Mouse (Mus musculus) E14TG2a.4 (cell line): ENCODE results near the gene Ccl17.

Experiments
- H3K27me3 ChIP-seq: 2 replicates; pipeline ENCODE4 v1.6.1; 2014; ENCODE audit warnings: low read length, control low read depth; ENCODE audit not compliant: insufficient read depth
- H3K36me3 ChIP-seq: 2 replicates; pipeline ENCODE4 v1.6.1; 2014; ENCODE audit warnings: low read length, control low read depth; ENCODE audit not compliant: insufficient read depth
- H3K4me1 ChIP-seq: replicated peaks from 2 replicates; pipeline ENCODE4 v1.6.1; 2014; ENCODE audit warnings: low read depth, low read length, control low read depth
- H3K4me3 ChIP-seq: replicated peaks from 2 replicates; pipeline ENCODE4 v1.5.1; 2014; ENCODE audit warnings: mild to moderate bottlenecking, low read length
- H3K9me3 ChIP-seq: 2 replicates; pipeline ENCODE4 v1.6.1; 2014; ENCODE audit warnings: low read length, control low read depth
- CTCF ChIP-seq: conservative IDR thresholded peaks from 2 replicates; pipeline ENCODE4 v1.5.1; 2014; ENCODE audit warnings: low read length
- NANOG ChIP-seq: IDR thresholded peaks from 2 replicates; pipeline ENCODE4 v1.6.1; 2014; ENCODE audit warnings: borderline replicate concordance, low read length, mixed read lengths
- POU5F1 ChIP-seq: IDR thresholded peaks from 2 replicates; pipeline ENCODE4 v1.6.1; 2014; ENCODE audit warnings: low read length, borderline replicate concordance

The Ccl17 gene

DNA sequence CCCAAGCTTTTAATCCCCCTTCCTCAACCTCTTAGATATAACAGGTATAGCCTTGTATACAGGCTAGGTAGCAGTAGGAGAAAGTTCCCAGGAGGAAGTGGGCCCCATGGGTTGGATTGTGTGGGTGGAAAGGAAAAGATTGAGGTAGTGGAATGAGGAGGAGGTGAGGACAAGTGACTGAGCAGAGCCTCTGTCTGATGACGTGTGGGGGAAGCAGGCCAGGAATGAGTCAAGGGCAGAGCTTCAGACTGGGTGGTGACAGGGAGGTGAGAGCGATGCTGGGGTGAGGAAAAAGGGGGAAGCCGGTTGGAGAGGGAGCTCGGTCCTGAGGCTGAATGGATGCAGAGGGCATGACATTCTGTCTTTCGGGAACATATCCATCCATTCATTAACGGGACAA is 6.7 kb upstream of the Ccl17 start:
- TF ChIP-seq NANOG (no peak), CTCF (no peak), POU5F1 (no peak)
- Histone ChIP-seq H3K36me3 (no peaks in the 10 kb centered on the region), H3K4me1 (peaks cover 26% of the 10 kb centered on the region), H3K27me3 (peaks cover 17% of the 10 kb centered on the region), H3K4me3 (no peak overlapping the region), H3K9me3 (no peaks in the 10 kb centered on the region)

DNA sequence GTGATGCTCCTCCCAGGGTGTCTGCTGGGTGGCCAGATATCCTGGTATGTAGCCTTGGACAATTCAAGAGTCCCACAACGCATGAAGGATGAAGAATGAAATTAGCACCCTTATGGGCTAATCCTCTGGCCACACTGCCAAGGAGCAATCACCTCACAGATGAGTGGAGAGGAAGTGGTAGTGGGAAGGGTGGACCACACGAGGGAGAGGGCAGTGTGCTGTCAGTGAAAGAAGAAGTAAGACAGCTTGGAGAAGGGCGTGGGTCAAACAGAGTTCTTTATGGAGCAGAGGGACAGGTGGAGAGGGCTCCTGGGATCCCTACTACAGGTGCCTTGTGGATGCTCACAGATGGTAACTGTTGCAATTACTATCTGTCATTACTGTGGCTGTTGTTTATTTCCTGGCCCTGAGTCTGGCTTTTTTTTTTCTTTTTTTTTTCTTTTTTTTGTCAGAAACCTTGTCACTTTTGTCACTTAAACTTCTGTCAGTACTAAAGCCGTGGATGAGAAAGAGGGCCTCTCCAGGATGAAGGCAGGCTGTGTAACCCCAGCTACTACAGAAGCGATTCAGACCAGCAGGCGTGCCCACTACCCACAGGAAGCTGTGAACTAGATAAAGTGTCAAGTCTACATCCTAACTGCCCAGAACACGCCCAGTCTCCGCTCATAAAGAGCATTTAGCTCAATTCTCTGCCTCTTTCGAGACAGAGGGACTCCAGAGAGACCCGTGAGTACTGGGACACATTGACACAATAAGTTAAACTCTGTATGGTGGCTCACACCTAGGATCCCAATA is 5.5 kb upstream of the Ccl17 start:
- H3K4me3 ChIP-seq = no peak overlapping the region
- TF ChIP-seq CTCF (no peak), NANOG (no peak), POU5F1 (no peak)
- no peaks in the 10 kb centered on the region for H3K9me3 ChIP-seq
- H3K4me1 ChIP-seq = peaks cover 26% of the 10 kb centered on the region
- peaks cover 17% of the 10 kb centered on the region for H3K27me3 ChIP-seq
- H3K36me3 ChIP-seq = no peaks in the 10 kb centered on the region

DNA sequence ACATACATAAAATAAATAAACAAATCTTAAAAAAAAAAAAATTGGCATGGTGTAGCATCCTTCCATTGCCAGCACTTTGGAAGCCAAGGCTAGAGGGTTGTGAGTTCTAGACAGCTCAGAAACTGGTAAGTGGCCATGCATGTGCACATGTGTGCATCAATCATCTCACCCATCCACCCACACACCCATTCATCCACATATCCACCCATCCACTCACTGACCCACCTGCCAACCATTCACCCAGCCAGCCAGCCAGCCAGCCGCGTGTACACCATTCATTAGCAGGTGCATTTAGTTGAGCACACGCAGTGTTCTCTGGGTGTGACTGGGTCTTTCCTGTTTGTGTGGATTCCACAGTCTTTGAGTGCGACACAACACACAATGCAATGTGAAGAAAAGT is 4.4 kb upstream of the Ccl17 start:
- TF ChIP-seq NANOG = no peak
- no peak for TF ChIP-seq CTCF
- TF ChIP-seq POU5F1 = no peak
- Histone ChIP-seq H3K4me1 (peaks cover 20% of the 10 kb centered on the region), H3K27me3 (peaks cover 17% of the 10 kb centered on the region), H3K9me3 (no peaks in the 10 kb centered on the region), H3K36me3 (no peaks in the 10 kb centered on the region), H3K4me3 (no peak overlapping the region)

DNA sequence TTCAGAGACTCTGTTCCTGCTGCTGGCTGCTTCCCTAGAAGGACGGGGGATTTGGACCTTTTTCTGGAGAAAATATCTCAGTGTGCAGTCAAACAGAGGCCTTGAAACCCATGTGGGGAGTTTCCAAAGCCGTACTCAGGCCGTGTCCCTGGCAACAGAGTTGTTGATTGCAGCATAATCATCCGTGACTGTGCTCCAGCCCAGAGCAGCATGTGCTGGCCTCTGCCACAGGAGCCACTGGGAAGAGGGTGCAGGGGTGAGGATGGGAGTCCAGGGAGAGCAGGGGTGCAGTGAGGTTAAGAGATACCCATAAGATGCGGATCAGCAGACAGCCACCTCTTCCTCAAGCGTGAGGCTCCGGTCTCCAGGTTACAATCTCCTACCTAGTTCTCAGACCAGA is 2.7 kb upstream of the Ccl17 start:
- TF ChIP-seq NANOG (no peak), CTCF (no peak), POU5F1 (no peak)
- H3K4me1 ChIP-seq = peaks cover 7% of the 10 kb centered on the region
- no peaks in the 10 kb centered on the region for H3K36me3 ChIP-seq
- no peaks in the 10 kb centered on the region for H3K9me3 ChIP-seq
- H3K4me3 ChIP-seq = no peak overlapping the region
- peaks cover 17% of the 10 kb centered on the region for H3K27me3 ChIP-seq

- Histone ChIP-seq H3K36me3 (no peaks in the 10 kb centered on the region), H3K27me3 (peaks cover 17% of the 10 kb centered on the region), H3K9me3 (no peaks in the 10 kb centered on the region), H3K4me1 (peaks cover 7% of the 10 kb centered on the region), H3K4me3 (no peak overlapping the region)
- no peak for TF ChIP-seq CTCF
- no peak for TF ChIP-seq POU5F1
- no peak for TF ChIP-seq NANOG
Measured at GRCm38 (mm10) chr8:94808372-94808771, 1.9 kb upstream of the Ccl17 start.

DNA sequence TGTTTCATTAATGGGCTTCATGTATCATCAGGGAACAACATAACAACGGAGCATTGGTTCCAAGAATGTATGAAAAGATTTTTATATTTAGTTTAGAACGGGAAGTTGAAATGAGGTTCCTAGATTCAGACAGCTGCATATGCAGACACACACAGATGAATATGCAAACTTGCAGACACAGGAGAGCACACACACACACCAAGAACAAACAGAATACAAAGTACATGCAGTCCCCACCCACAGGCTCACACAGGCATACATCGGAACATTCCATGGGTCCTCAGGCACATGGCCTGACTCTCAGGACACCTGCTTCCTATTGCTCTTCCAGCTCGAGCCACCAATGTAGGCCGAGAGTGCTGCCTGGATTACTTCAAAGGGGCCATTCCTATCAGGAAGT is 602 bp downstream of the Ccl17 start:
- Histone ChIP-seq H3K4me3 (no peak overlapping the region), H3K4me1 (peaks cover 7% of the 10 kb centered on the region), H3K36me3 (no peaks in the 10 kb centered on the region), H3K9me3 (no peaks in the 10 kb centered on the region), H3K27me3 (peaks cover 11% of the 10 kb centered on the region)
- TF ChIP-seq POU5F1 = no peak
- no peak for TF ChIP-seq NANOG
- no peak for TF ChIP-seq CTCF

- Histone ChIP-seq H3K9me3 (no peaks in the 10 kb centered on the region), H3K4me3 (no peak overlapping the region), H3K4me1 (peaks cover 7% of the 10 kb centered on the region), H3K27me3 (peaks cover 6% of the 10 kb centered on the region), H3K36me3 (no peaks in the 10 kb centered on the region)
- TF ChIP-seq CTCF = no peak
- no peak for TF ChIP-seq POU5F1
Measured at GRCm38 (mm10) chr8:94811654-94812053, 1.4 kb downstream of the Ccl17 start.

- TF ChIP-seq NANOG (no peak), CTCF (peak; percentile 60)
- Histone ChIP-seq H3K4me1 (peaks cover 2% of the 10 kb centered on the region; the same call in 1 of the 2 replicates), H3K36me3 (no peaks in the 10 kb centered on the region), H3K4me3 (no peak overlapping the region), H3K9me3 (no peaks in the 10 kb centered on the region), H3K27me3 (no peaks in the 10 kb centered on the region; the same call in 1 of the 2 replicates)
Measured at GRCm38 (mm10) chr8:94812645-94813098, 2.4 kb downstream of the Ccl17 start.

DNA sequence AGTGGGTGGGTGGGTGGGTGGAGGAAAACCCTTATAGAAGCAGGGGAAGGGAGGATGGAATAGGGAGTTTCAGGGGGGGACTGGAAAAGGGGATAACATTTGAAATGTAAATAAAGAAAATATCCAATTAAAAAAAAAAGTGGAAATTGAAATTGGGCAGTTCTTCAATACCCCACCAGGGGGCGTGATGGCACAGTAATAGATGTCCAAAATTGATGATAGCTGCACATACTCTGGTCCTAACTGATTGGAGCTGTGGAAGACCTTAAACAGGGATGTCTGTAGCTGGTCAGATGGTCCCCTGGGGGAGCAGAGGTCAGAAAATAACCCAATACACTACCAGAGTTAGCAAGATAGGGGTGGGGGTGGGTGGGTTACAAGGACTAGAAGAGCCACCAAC is 4.3 kb downstream of the Ccl17 start:
- Histone ChIP-seq H3K4me1 (no peaks in the 10 kb centered on the region), H3K27me3 (no peaks in the 10 kb centered on the region), H3K4me3 (no peak overlapping the region), H3K9me3 (no peaks in the 10 kb centered on the region), H3K36me3 (peaks cover 14% of the 10 kb centered on the region; the same call in 1 of the 2 replicates)
- TF ChIP-seq NANOG (no peak), CTCF (peak; percentile 74), POU5F1 (no peak)
